Mouse (Mus musculus) spleen, adult 2 months (tissue): ENCODE data around the gene Abca17.

Source experiments
- CTCF ChIP-seq: fragments of 200-500 bp; IDR thresholded peaks from 2 replicates; pipeline ENCODE4 v1.5.1; 2011; ENCODE audit warnings: mild to moderate bottlenecking, inconsistent platforms; ENCODE audit not compliant: insufficient read depth, insufficient read length, insufficient replicate concordance; ENCODE audit errors: extremely low read depth
- POLR2A ChIP-seq: fragments of 200-500 bp; IDR thresholded peaks from 2 replicates; pipeline ENCODE4 v1.6.1; 2011; ENCODE audit warnings: low read depth, low read length, inconsistent platforms

DNA sequence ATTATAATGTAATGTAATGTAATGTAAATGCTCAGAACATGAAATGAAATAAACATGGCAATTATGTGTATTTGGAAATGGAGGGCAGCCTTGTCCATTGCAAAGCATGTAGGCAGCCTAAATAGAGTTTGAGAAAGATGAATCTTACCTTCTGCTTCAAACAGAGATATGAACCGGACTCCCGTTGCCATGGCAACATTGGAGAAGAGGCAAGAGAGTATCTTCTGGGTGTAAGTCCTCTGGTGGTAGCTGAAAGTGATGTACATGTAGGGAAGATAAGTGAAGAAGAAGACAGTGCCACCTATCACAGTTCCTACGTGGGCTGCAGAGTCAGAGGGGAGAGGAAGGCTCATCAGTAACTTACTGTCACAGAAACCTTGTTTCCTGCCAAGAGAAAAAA lies 30.0 kb downstream of the Abca17 start:
- TF ChIP-seq CTCF (no peak), POLR2A (no peak)
